Mouse (Mus musculus) liver, embryonic 14.5 days (tissue): ENCODE measurements around the gene Rtn2. TPM values are rescaled to one million over a fixed set of nuclear protein-coding genes. Genes with fewer than 3 reads are reported as not detected.

Experiments used
- ATAC-seq: fragments of 200-750 bp; cut with Nextera tagmentation; 2 replicates; pipeline ENCODE4 v1.8.0; 2017; ENCODE audit warnings: moderate number of reproducible peaks, mild to moderate bottlenecking, moderate library complexity; ENCODE audit not compliant: insufficient read depth
- DNase-seq, 3 experiments: peaks; one replicate each; pipeline ENCODE4 v3.0.0-alpha.2; 2012 to 2013; ENCODE audit warnings: low read depth in 3 of 3, low spot score in 3 of 3
- H3K27ac ChIP-seq: fragments of 300-500 bp; sonication (generic); 2 replicates; pipeline ENCODE4 v1.5.1; 2014; ENCODE audit warnings: moderate library complexity, mild to moderate bottlenecking, control low read depth, inconsistent platforms
- H3K27me3 ChIP-seq: fragments of 300-500 bp; sonication (generic); 2 replicates; pipeline ENCODE4 v1.6.1; 2014; ENCODE audit warnings: mild to moderate bottlenecking, low read length, moderate library complexity; ENCODE audit not compliant: control insufficient read depth, insufficient read depth
- H3K36me3 ChIP-seq: fragments of 300-500 bp; sonication (generic); replicated peaks from 2 replicates; pipeline ENCODE4 v1.6.1; 2014; ENCODE audit warnings: low read depth; ENCODE audit not compliant: control insufficient read depth, insufficient read depth
- H3K4me1 ChIP-seq, 2 experiments: fragments of 200-500 bp in 1 of 2; fragments of 300-500 bp in 1 of 2; sonication (generic) in 1 of 2; replicated peaks; 2 replicates each; pipeline ENCODE4 v1.6.1; 2012 to 2014; ENCODE audit warnings: antibody characterized with exemption in 1 of 2, inconsistent platforms in 1 of 2, low read length in 1 of 2; ENCODE audit not compliant: control insufficient read depth in 2 of 2, insufficient read depth in 2 of 2
- H3K4me2 ChIP-seq: fragments of 300-500 bp; sonication (generic); 2 replicates; pipeline ENCODE4 v1.6.1; 2014; ENCODE audit warnings: low read depth, mild to moderate bottlenecking, control low read depth, moderate library complexity
- H3K4me3 ChIP-seq, 2 experiments: fragments of 200-500 bp in 1 of 2; fragments of 300-500 bp in 1 of 2; sonication (generic) in 1 of 2; 2 replicates each; pipeline ENCODE4 v1.5.1; 2012 to 2014; ENCODE audit warnings: low read depth in 2 of 2, low read length in 2 of 2, mild to moderate bottlenecking in 2 of 2, control low read depth in 1 of 2, inconsistent platforms in 1 of 2, moderate library complexity in 1 of 2; ENCODE audit not compliant: insufficient read depth in 1 of 2
- H3K9ac ChIP-seq: fragments of 300-500 bp; sonication (generic); replicated peaks from 2 replicates; pipeline ENCODE4 v1.6.1; 2014; ENCODE audit warnings: mild to moderate bottlenecking, control low read depth, moderate library complexity
- H3K9me3 ChIP-seq: fragments of 300-500 bp; sonication (generic); 2 replicates; pipeline ENCODE4 v1.6.1; 2016; ENCODE audit warnings: low read length, mixed read lengths; ENCODE audit not compliant: control insufficient read depth
- CTCF ChIP-seq: IDR thresholded peaks from 2 replicates; pipeline ENCODE4 v1.5.1; 2016; ENCODE audit warnings: antibody characterized with exemption, low read depth, control low read depth
- EP300 ChIP-seq: IDR thresholded peaks from 2 replicates; pipeline ENCODE4 v1.6.1; 2016; ENCODE audit warnings: antibody characterized with exemption, low read depth
- WGBS: fragments of 180-500 bp; shearing (Covaris S2); extraction: QIAGEN DNeasy Blood & Tissue Kit; methylation state at CpG from one replicate; pipeline ENCODE4 v1.1.7; 2014; ENCODE audit not compliant: insufficient replicate concordance; 5-methylcytosine and 5-hydroxymethylcytosine counted together
- polyA plus RNA-seq, 2 experiments: library from polyadenylated mRNA; depleted of rRNA in 1 of 2; stranded (reverse) in 1 of 2; unstranded in 1 of 2; fragments of >200 nt; fragmentation: Nextera tagmentation in 1 of 2; extraction: Ambion mirVana in 1 of 2; gene quantifications; 2 replicates each; pipeline versions ENCODE4 v1.2.1 to v1.2.3; 2012 to 2014

The Rtn2 gene
- polyA plus RNA-seq, 2 experiments: 2.6 to 2.9 TPM

DNA sequence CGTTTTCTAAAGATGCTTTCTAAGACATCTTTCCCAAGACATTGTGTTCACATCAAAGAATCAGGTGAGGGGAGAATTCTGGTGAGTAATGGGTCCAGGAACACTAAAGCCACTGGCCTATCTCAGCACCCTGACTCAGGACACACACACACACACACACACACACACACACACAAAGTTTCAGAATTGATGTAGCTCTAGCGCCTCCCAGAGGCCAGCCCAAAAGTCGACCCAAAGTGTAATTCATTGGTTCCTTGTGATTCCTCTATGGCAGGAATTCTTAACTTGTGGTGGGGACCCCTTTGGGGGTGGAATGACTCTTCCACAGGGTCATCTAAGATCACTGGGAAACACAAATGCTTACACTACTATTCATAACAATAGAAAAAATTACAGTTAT, 16.8 kb downstream of the Rtn2 start:
- Histone ChIP-seq H3K4me3 (no peak overlapping the region), H3K9ac (no peak overlapping the region), H3K9me3 (no peaks in the 10 kb centered on the region), H3K4me2 (no peak overlapping the region), H3K27ac (no peak overlapping the region), H3K4me1 (peaks cover 3% of the 10 kb centered on the region in 2 experiments; a peak in 1 of 4 replicates), H3K27me3 (peaks cover 31% of the 10 kb centered on the region), H3K36me3 (no peaks in the 10 kb centered on the region)
- no peak for DNase-seq
- no peak for TF ChIP-seq EP300
- TF ChIP-seq CTCF: peak; percentile 68
- 16% methylated on average over 3 of the region's 3 CpGs for WGBS
- ATAC-seq: no peak

DNA sequence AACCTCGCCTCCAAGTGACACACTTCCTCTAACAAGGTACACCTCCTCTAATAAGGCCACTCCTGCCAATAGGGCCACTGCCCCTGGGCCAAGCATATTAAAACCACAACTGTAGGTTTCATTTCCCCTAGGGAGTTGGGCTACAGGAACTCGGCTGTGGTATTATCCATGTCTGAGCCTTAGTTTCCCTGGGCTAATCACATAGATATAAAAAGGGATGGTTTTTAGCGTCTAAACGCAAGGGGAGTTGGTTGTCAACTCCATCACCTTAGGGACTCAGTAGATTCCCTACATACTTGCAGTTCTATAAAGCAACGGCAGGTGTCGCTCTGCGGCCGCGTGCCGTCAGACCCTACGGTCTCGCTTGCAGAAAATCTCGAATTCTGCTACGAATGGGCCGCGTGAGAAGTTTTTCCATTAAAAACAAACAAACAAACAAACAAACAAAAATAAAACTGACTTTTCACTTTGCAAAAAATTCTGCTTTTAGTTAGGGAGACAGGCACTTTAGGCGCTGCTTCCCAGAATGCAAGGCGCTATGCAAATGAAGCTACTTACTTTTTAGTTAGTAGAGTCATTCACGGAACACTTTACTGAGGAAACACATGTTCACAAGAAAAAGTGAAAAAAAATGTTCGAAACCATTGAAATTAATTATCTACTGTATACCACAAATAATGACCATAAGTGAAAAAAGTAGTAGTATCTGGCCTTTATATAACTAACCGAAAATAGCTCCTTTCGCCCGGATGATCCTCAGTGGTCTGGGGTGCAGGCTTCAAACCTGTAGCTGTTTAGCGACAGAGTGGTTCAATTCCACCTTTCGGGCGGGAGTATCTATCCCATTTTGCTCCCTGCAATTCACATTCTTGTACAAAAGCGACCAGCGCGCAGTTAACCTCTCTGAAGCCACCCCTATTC, 18.3 kb downstream of the Rtn2 start:
- Histone ChIP-seq H3K36me3 (no peaks in the 10 kb centered on the region), H3K9me3 (no peaks in the 10 kb centered on the region), H3K9ac (peak overlapping the region; percentile 25; the same call in 1 of the 2 replicates), H3K4me2 (peak overlapping the region; percentile 54), H3K4me1 (peaks cover 0 to 3% of the 10 kb centered on the region in 2 experiments; a peak in 1 of 4 replicates), H3K4me3 (peak overlapping the region; percentile 57 to 60), H3K27ac (no peak overlapping the region), H3K27me3 (peaks cover 46% of the 10 kb centered on the region)
- DNase-seq (peak in 1 of 3 experiments; percentile 64), ATAC-seq (peak; percentile 87)
- WGBS: under 1% methylated on average over 29 of the region's 29 CpGs
- peak; percentile 97 for TF ChIP-seq CTCF
- TF ChIP-seq EP300: peak; percentile 25; the same call in 1 of the 2 replicates

- peaks cover 55% of the 10 kb centered on the region for H3K27me3 ChIP-seq
- H3K4me1 ChIP-seq: peaks cover 0 to 3% of the 10 kb centered on the region in 2 experiments; a peak in 1 of 4 replicates
- WGBS: 10% methylated on average over 16 of the region's 16 CpGs
- H3K27ac ChIP-seq: no peak overlapping the region
- H3K36me3 ChIP-seq: no peaks in the 10 kb centered on the region
- DNase-seq: no peak
- no peak for TF ChIP-seq EP300
- no peak for TF ChIP-seq CTCF
- peak overlapping the region; percentile 13; the same call in 1 of the 2 replicates for H3K9ac ChIP-seq
- ATAC-seq: no peak
- H3K4me2 ChIP-seq: peak overlapping the region; percentile 45
- no peak overlapping the region; a peak in 1 of 4 replicates for H3K4me3 ChIP-seq
- no peaks in the 10 kb centered on the region for H3K9me3 ChIP-seq
Measured at GRCm38 (mm10) chr7:19301461-19302263, 19.2 kb downstream of the Rtn2 start.

DNA sequence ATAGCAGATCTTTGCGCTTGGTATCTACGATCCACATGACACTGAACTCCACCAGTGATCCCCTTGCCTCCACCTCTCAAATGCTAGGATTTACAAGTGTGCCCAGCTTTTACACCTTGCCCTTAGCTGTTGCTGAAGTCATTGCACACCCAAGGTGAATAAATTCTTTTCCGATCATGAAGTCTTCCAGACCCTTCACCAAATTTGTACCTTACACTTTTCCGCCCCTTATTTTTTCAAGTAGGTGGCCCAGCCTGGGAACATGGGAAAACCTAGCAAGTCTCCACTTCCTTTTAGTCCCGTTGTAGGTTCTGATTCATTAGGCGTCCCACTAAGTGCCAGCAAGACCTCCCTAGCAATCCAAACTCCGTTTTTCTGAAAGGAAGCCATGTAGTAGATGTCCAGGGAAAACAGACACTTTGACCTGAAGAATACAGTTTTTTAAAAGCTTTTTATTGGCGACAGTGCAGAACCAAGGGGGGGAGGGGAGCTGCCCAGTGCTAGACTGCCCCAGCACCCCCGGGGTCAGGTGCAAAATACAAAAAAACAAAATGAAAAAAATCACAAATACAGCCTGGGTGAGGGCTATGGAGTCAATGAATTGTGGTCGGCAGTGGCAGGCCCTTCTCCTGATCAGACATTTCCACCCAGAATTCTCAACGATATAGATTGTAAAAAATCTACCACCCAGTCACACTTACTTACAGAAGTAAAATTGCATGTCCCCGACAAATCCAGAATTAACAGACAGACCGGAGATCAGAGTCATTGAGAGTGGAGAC, 20.0 kb downstream of the Rtn2 start:
- H3K4me2 ChIP-seq: no peak overlapping the region
- DNase-seq (no peak), ATAC-seq (no peak)
- no peaks in the 10 kb centered on the region for H3K36me3 ChIP-seq
- peaks cover 0 to 3% of the 10 kb centered on the region in 2 experiments; a peak in 1 of 4 replicates for H3K4me1 ChIP-seq
- H3K9me3 ChIP-seq: no peaks in the 10 kb centered on the region
- H3K27ac ChIP-seq: no peak overlapping the region
- no peak overlapping the region for H3K4me3 ChIP-seq
- H3K9ac ChIP-seq: no peak overlapping the region; the same call in 1 of the 2 replicates
- peaks cover 63% of the 10 kb centered on the region for H3K27me3 ChIP-seq
- TF ChIP-seq CTCF (no peak), EP300 (no peak)
- WGBS: 36% methylated on average over 13 of the region's 13 CpGs
